Mouse (Mus musculus): ENCODE measurements around the gene Nav2. TPM values are rescaled to one million over a fixed set of nuclear protein-coding genes. Genes with fewer than 3 reads are reported as not detected.
A peak's percentile ranks its signal among the peaks of the same experiment; 100 is the strongest.

Gene Nav2
- polyA plus RNA-seq, 1 experiment: 21.9 TPM

DNA sequence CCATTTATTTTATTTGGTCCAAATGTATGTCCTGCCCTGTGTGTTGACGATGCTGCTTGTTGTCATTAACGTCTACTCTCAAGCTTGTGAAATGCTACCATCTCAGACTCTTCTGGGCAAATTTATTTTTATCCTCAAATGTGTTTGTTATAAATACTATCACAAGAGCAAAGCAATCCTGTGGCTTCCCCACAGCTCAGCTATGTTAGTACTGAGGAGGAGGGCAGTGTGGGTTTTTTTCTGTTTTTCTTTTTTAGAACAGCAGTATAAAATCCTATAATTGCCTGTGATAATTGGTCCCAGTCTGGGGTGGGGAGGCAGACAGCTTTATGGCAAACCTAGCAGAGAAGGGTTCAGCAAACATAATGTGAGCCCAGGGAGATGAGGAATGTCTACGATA lies 465.1 kb downstream of the Nav2 start:
- Histone ChIP-seq H3K79me2 (ENCODE audit: control insufficient read depth, insufficient read depth) (peaks cover 39% of the 10 kb centered on the region), H3K4me3 (peak overlapping the region; percentile 54), H3ac (ENCODE audit: control insufficient read depth, insufficient read length) (no peak overlapping the region), H3K27me3 (ENCODE audit: control insufficient read depth, insufficient read depth, insufficient read length) (no peaks in the 10 kb centered on the region), H3K36me3 (ENCODE audit: control insufficient read depth, insufficient read depth) (peaks cover 3% of the 10 kb centered on the region), H3K4me2 (ENCODE audit: low read depth) (peak overlapping the region; percentile 56)
- TF ChIP-seq E2F4 (IDR thresholded peaks at IDR 0.05; ENCODE audit: insufficient read depth) (no peak), TCF3 (IDR thresholded peaks at IDR 0.05; ENCODE audit: insufficient read length, low read depth) (no peak), SRF (IDR thresholded peaks at IDR 0.05; ENCODE audit: control insufficient read depth, insufficient read length, low read depth) (no peak), MYOG (IDR thresholded peaks at IDR 0.05; ENCODE audit: control insufficient read depth in 1 of 3, insufficient read depth in 1 of 3, insufficient read length in 2 of 3, low read depth in 2 of 3) (no peak), USF1 (IDR thresholded peaks at IDR 0.05; ENCODE audit: low read depth) (no peak), REST (IDR thresholded peaks at IDR 0.05; ENCODE audit: insufficient read depth, insufficient read length) (no peak), CEBPB (IDR thresholded peaks at IDR 0.05; ENCODE audit: insufficient read depth, poor library complexity, severe bottlenecking) (no peak), POLR2AphosphoS2 (IDR thresholded peaks at IDR 0.05; ENCODE audit: insufficient read length, low read depth) (no peak)

DNA sequence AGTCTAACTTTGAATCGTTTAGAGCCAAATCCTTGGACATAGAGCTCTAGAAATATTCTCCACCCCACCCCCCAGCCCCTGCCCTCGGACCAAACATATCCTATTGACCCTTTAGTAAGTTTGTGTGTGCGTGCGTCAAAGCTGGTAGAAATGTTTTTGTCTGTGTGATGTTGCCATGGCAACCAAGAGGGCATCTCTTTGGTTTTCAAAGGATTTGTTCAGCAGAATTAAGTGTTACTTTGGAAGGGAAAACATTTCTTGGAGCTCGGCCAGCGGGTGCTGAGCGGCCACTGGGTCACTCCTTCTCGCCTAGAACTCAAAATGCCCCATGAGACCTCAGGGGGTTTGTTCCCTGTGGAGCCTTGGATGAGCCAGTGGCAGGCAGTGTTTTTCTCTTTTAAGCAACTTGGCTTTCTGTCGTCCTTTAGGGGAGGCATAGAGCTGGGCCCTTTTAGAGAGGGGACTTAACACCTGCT lies 467.0 kb downstream of the Nav2 start:
- TF ChIP-seq TCF12 (IDR thresholded peaks at IDR 0.05; ENCODE audit: insufficient read depth, poor library complexity, severe bottlenecking) (no peak), TCF3 (IDR thresholded peaks at IDR 0.05; ENCODE audit: insufficient read length, low read depth) (no peak), SRF (IDR thresholded peaks at IDR 0.05; ENCODE audit: control insufficient read depth, insufficient read length, low read depth) (no peak), POLR2A (IDR thresholded peaks at IDR 0.05; ENCODE audit: insufficient read length, low read depth) (no peak), MYOG (IDR thresholded peaks at IDR 0.05; ENCODE audit: control insufficient read depth in 1 of 3, insufficient read depth in 1 of 3, insufficient read length in 2 of 3, low read depth in 2 of 3) (no peak), USF1 (IDR thresholded peaks at IDR 0.05; ENCODE audit: low read depth) (no peak), POLR2AphosphoS2 (IDR thresholded peaks at IDR 0.05; ENCODE audit: insufficient read length, low read depth) (no peak), CEBPB (IDR thresholded peaks at IDR 0.05; ENCODE audit: insufficient read depth, poor library complexity, severe bottlenecking) (no peak), REST (IDR thresholded peaks at IDR 0.05; ENCODE audit: insufficient read depth, insufficient read length) (no peak), MAX (IDR thresholded peaks at IDR 0.05; ENCODE audit: low read depth) (no peak), MYOD1 (IDR thresholded peaks at IDR 0.05; ENCODE audit: control insufficient read depth in 1 of 3, insufficient read length in 2 of 3, low read depth in 2 of 3) (no peak), E2F4 (IDR thresholded peaks at IDR 0.05; ENCODE audit: insufficient read depth) (no peak)
- Histone ChIP-seq H3K4me3 (peak overlapping the region; percentile 54), H3K79me2 (ENCODE audit: control insufficient read depth, insufficient read depth) (peaks cover 39% of the 10 kb centered on the region), H3K4me2 (ENCODE audit: low read depth) (peak overlapping the region; percentile 56), H3K36me3 (ENCODE audit: control insufficient read depth, insufficient read depth) (peaks cover 3% of the 10 kb centered on the region), H3K27me3 (ENCODE audit: control insufficient read depth, insufficient read depth, insufficient read length) (no peaks in the 10 kb centered on the region), H3ac (ENCODE audit: control insufficient read depth, insufficient read length) (no peak overlapping the region)

DNA sequence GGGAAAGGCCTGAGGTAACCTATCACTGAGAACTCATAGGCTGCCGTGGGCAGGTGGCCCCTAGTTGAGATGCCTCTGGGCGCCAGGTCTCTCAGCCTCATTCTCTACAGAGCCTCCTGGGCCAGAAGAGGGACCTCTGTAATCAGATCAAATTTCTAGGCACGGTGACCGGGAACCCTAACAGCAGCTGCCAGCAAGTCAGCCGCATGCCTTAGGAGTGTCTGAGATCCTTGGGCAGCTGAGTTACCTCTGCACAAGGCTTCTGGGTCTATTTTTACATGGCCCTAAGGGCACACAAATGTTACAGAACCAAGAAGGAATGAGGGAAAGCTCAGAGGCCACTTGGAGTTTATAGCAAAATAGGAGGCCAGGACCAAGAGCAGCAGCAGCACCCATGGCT lies 470.1 kb downstream of the Nav2 start:
- no peaks in the 10 kb centered on the region for H3K27me3 ChIP-seq (ENCODE audit: control insufficient read depth, insufficient read depth, insufficient read length)
- H3K4me2 ChIP-seq (ENCODE audit: low read depth): no peak overlapping the region
- H3K4me3 ChIP-seq: no peak overlapping the region
- H3ac ChIP-seq (ENCODE audit: control insufficient read depth, insufficient read length): no peak overlapping the region
- H3K36me3 ChIP-seq (ENCODE audit: control insufficient read depth, insufficient read depth): peaks cover 3% of the 10 kb centered on the region
- TF ChIP-seq MAX (IDR thresholded peaks at IDR 0.05; ENCODE audit: low read depth) (no peak), CEBPB (IDR thresholded peaks at IDR 0.05; ENCODE audit: insufficient read depth, poor library complexity, severe bottlenecking) (no peak), REST (IDR thresholded peaks at IDR 0.05; ENCODE audit: insufficient read depth, insufficient read length) (no peak), POLR2AphosphoS2 (IDR thresholded peaks at IDR 0.05; ENCODE audit: insufficient read length, low read depth) (peak; percentile 59), POLR2A (IDR thresholded peaks at IDR 0.05; ENCODE audit: insufficient read length, low read depth) (peak; percentile 9), E2F4 (IDR thresholded peaks at IDR 0.05; ENCODE audit: insufficient read depth) (no peak), MYOG (IDR thresholded peaks at IDR 0.05; ENCODE audit: control insufficient read depth in 1 of 3, insufficient read depth in 1 of 3, insufficient read length in 2 of 3, low read depth in 2 of 3) (peak in 2 of 3 experiments; percentile 81 to 91), TCF3 (IDR thresholded peaks at IDR 0.05; ENCODE audit: insufficient read length, low read depth) (peak; percentile 54), MYOD1 (IDR thresholded peaks at IDR 0.05; ENCODE audit: control insufficient read depth in 1 of 3, insufficient read length in 2 of 3, low read depth in 2 of 3) (peak; percentile 82 to 95 (median 89)), TCF12 (IDR thresholded peaks at IDR 0.05; ENCODE audit: insufficient read depth, poor library complexity, severe bottlenecking) (peak; percentile 74), USF1 (IDR thresholded peaks at IDR 0.05; ENCODE audit: low read depth) (no peak), SRF (IDR thresholded peaks at IDR 0.05; ENCODE audit: control insufficient read depth, insufficient read length, low read depth) (no peak)
- H3K79me2 ChIP-seq (ENCODE audit: control insufficient read depth, insufficient read depth): peaks cover 38% of the 10 kb centered on the region

GRCm38 (mm10) chr7:49380940-49381339 lies 472.4 kb downstream of the Nav2 start:
- peaks cover 3% of the 10 kb centered on the region for H3K36me3 ChIP-seq (ENCODE audit: control insufficient read depth, insufficient read depth)
- no peak overlapping the region for H3ac ChIP-seq (ENCODE audit: control insufficient read depth, insufficient read length)
- H3K79me2 ChIP-seq (ENCODE audit: control insufficient read depth, insufficient read depth): peaks cover 24% of the 10 kb centered on the region
- no peaks in the 10 kb centered on the region for H3K27me3 ChIP-seq (ENCODE audit: control insufficient read depth, insufficient read depth, insufficient read length)
- H3K4me3 ChIP-seq: no peak overlapping the region
- peak in 1 of 3 experiments; percentile 47 for TF ChIP-seq MYOG (IDR thresholded peaks at IDR 0.05; ENCODE audit: control insufficient read depth in 1 of 3, insufficient read depth in 1 of 3, insufficient read length in 2 of 3, low read depth in 2 of 3)
- peak in 1 of 3 experiments; percentile 70 for TF ChIP-seq MYOD1 (IDR thresholded peaks at IDR 0.05; ENCODE audit: control insufficient read depth in 1 of 3, insufficient read length in 2 of 3, low read depth in 2 of 3)
- TF ChIP-seq SRF (IDR thresholded peaks at IDR 0.05; ENCODE audit: control insufficient read depth, insufficient read length, low read depth): no peak
- peak overlapping the region; percentile 9 for H3K4me2 ChIP-seq (ENCODE audit: low read depth)

DNA sequence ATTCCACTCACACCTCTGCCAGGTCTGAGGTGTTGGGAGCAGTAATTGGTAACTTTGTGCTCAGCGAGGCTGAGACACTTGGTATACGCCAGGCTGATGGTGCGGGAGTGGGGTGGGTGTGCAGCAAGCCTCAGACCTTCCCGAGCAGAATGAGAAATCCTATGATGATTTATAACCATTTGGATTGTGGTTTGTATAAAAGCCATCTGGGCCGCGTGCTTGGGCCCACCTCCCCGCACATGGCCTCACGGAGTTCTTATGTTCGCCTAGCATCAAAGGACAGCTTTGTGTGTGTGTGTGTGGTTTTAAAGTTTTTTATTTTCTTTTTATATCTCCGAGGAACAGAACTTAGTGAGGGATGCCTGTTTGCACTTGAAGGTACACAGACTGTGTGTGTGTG lies 474.4 kb downstream of the Nav2 start:
- no peak overlapping the region for H3K4me3 ChIP-seq
- H3K79me2 ChIP-seq (ENCODE audit: control insufficient read depth, insufficient read depth): peaks cover 23% of the 10 kb centered on the region
- H3ac ChIP-seq (ENCODE audit: control insufficient read depth, insufficient read length): no peak overlapping the region
- no peaks in the 10 kb centered on the region for H3K27me3 ChIP-seq (ENCODE audit: control insufficient read depth, insufficient read depth, insufficient read length)
- TF ChIP-seq REST (IDR thresholded peaks at IDR 0.05; ENCODE audit: insufficient read depth, insufficient read length) (no peak), CEBPB (IDR thresholded peaks at IDR 0.05; ENCODE audit: insufficient read depth, poor library complexity, severe bottlenecking) (no peak), USF1 (IDR thresholded peaks at IDR 0.05; ENCODE audit: low read depth) (no peak), MYOD1 (IDR thresholded peaks at IDR 0.05; ENCODE audit: control insufficient read depth in 1 of 3, insufficient read length in 2 of 3, low read depth in 2 of 3) (no peak), POLR2AphosphoS2 (IDR thresholded peaks at IDR 0.05; ENCODE audit: insufficient read length, low read depth) (no peak), MAX (IDR thresholded peaks at IDR 0.05; ENCODE audit: low read depth) (no peak), TCF3 (IDR thresholded peaks at IDR 0.05; ENCODE audit: insufficient read length, low read depth) (no peak), SRF (IDR thresholded peaks at IDR 0.05; ENCODE audit: control insufficient read depth, insufficient read length, low read depth) (no peak), E2F4 (IDR thresholded peaks at IDR 0.05; ENCODE audit: insufficient read depth) (no peak)
- no peak overlapping the region for H3K4me2 ChIP-seq (ENCODE audit: low read depth)
- H3K36me3 ChIP-seq (ENCODE audit: control insufficient read depth, insufficient read depth): no peaks in the 10 kb centered on the region
